Mouse (Mus musculus) liver, embryonic 14.5 days (tissue): Measurements from ENCODE around the gene Ank2. TPM values are rescaled to one million over a fixed set of nuclear protein-coding genes. Genes with fewer than 3 reads are reported as not detected.

Source experiments
- ATAC-seq: fragments of 200-750 bp; cut with Nextera tagmentation; 2 replicates; pipeline ENCODE4 v1.8.0; 2017; ENCODE audit warnings: moderate number of reproducible peaks, mild to moderate bottlenecking, moderate library complexity; ENCODE audit not compliant: insufficient read depth
- DNase-seq, 3 experiments: peaks; one replicate each; pipeline ENCODE4 v3.0.0-alpha.2; 2012 to 2013; ENCODE audit warnings: low read depth in 3 of 3, low spot score in 3 of 3
- H3K27ac ChIP-seq: fragments of 300-500 bp; sonication (generic); 2 replicates; pipeline ENCODE4 v1.5.1; 2014; ENCODE audit warnings: moderate library complexity, mild to moderate bottlenecking, control low read depth, inconsistent platforms
- H3K27me3 ChIP-seq: fragments of 300-500 bp; sonication (generic); 2 replicates; pipeline ENCODE4 v1.6.1; 2014; ENCODE audit warnings: mild to moderate bottlenecking, low read length, moderate library complexity; ENCODE audit not compliant: control insufficient read depth, insufficient read depth
- H3K36me3 ChIP-seq: fragments of 300-500 bp; sonication (generic); replicated peaks from 2 replicates; pipeline ENCODE4 v1.6.1; 2014; ENCODE audit warnings: low read depth; ENCODE audit not compliant: control insufficient read depth, insufficient read depth
- H3K4me1 ChIP-seq, 2 experiments: fragments of 200-500 bp in 1 of 2; fragments of 300-500 bp in 1 of 2; sonication (generic) in 1 of 2; replicated peaks; 2 replicates each; pipeline ENCODE4 v1.6.1; 2012 to 2014; ENCODE audit warnings: antibody characterized with exemption in 1 of 2, inconsistent platforms in 1 of 2, low read length in 1 of 2; ENCODE audit not compliant: control insufficient read depth in 2 of 2, insufficient read depth in 2 of 2
- H3K4me2 ChIP-seq: fragments of 300-500 bp; sonication (generic); 2 replicates; pipeline ENCODE4 v1.6.1; 2014; ENCODE audit warnings: low read depth, mild to moderate bottlenecking, control low read depth, moderate library complexity
- H3K4me3 ChIP-seq, 2 experiments: fragments of 200-500 bp in 1 of 2; fragments of 300-500 bp in 1 of 2; sonication (generic) in 1 of 2; 2 replicates each; pipeline ENCODE4 v1.5.1; 2012 to 2014; ENCODE audit warnings: low read depth in 2 of 2, low read length in 2 of 2, mild to moderate bottlenecking in 2 of 2, control low read depth in 1 of 2, inconsistent platforms in 1 of 2, moderate library complexity in 1 of 2; ENCODE audit not compliant: insufficient read depth in 1 of 2
- H3K9ac ChIP-seq: fragments of 300-500 bp; sonication (generic); replicated peaks from 2 replicates; pipeline ENCODE4 v1.6.1; 2014; ENCODE audit warnings: mild to moderate bottlenecking, control low read depth, moderate library complexity
- H3K9me3 ChIP-seq: fragments of 300-500 bp; sonication (generic); 2 replicates; pipeline ENCODE4 v1.6.1; 2016; ENCODE audit warnings: low read length, mixed read lengths; ENCODE audit not compliant: control insufficient read depth
- CTCF ChIP-seq: IDR thresholded peaks from 2 replicates; pipeline ENCODE4 v1.5.1; 2016; ENCODE audit warnings: antibody characterized with exemption, low read depth, control low read depth
- EP300 ChIP-seq: IDR thresholded peaks from 2 replicates; pipeline ENCODE4 v1.6.1; 2016; ENCODE audit warnings: antibody characterized with exemption, low read depth
- WGBS: fragments of 180-500 bp; shearing (Covaris S2); extraction: QIAGEN DNeasy Blood & Tissue Kit; methylation state at CpG from one replicate; pipeline ENCODE4 v1.1.7; 2014; ENCODE audit not compliant: insufficient replicate concordance; 5-methylcytosine and 5-hydroxymethylcytosine counted together
- polyA plus RNA-seq, 2 experiments: library from polyadenylated mRNA; depleted of rRNA in 1 of 2; stranded (reverse) in 1 of 2; unstranded in 1 of 2; fragments of >200 nt; fragmentation: Nextera tagmentation in 1 of 2; extraction: Ambion mirVana in 1 of 2; gene quantifications; 2 replicates each; pipeline versions ENCODE4 v1.2.1 to v1.2.3; 2012 to 2014

Ank2 gene
- polyA plus RNA-seq, 2 experiments = 4.8 to 5.2 TPM

DNA sequence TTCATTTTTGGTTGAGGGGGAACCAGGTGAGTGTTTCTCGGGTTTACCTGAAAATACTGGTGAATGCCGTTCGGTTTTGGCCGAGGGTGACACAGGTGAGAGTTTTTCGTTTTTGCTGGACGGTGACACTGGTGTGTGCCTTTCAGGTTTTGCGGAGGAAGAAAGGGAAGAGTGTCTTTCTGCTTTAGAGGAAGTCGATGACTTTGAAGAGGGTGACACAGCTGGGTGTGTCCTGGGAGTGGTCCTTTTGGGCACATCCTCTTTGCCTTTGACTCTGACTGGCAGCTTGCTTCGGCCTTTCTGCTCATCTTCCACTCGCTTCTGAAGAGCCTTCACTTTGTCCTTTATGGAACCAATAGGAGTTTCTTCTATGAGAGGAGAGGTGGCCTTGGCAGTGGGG, 552.6 kb downstream of the Ank2 start:
- Histone ChIP-seq H3K4me3 (no peak overlapping the region), H3K4me1 (no peaks in the 10 kb centered on the region), H3K27me3 (no peaks in the 10 kb centered on the region), H3K27ac (no peak overlapping the region), H3K9ac (no peak overlapping the region), H3K36me3 (no peaks in the 10 kb centered on the region), H3K9me3 (no peaks in the 10 kb centered on the region), H3K4me2 (no peak overlapping the region)
- DNase-seq (no peak), ATAC-seq (no peak)
- 72% methylated on average over 10 of the region's 10 CpGs for WGBS
- TF ChIP-seq EP300 (no peak), CTCF (no peak)

GRCm38 (mm10) chr3:126944838-126945237, 554.3 kb downstream of the Ank2 start:
- no peaks in the 10 kb centered on the region for H3K9me3 ChIP-seq
- TF ChIP-seq CTCF = no peak
- no peak for TF ChIP-seq EP300
- no peak overlapping the region for H3K4me2 ChIP-seq
- H3K27ac ChIP-seq = no peak overlapping the region
- no peak overlapping the region for H3K9ac ChIP-seq
- H3K4me1 ChIP-seq = no peaks in the 10 kb centered on the region
- no peaks in the 10 kb centered on the region for H3K36me3 ChIP-seq
- WGBS = 37% methylated on average over 4 of the region's 4 CpGs
- ATAC-seq (no peak), DNase-seq (no peak)
- no peaks in the 10 kb centered on the region for H3K27me3 ChIP-seq
- no peak overlapping the region for H3K4me3 ChIP-seq

GRCm38 (mm10) chr3:126944081-126944480, 555.1 kb downstream of the Ank2 start:
- no peak for TF ChIP-seq EP300
- TF ChIP-seq CTCF = no peak
- Histone ChIP-seq H3K4me2 (no peak overlapping the region), H3K4me3 (no peak overlapping the region), H3K27me3 (no peaks in the 10 kb centered on the region), H3K9me3 (no peaks in the 10 kb centered on the region), H3K4me1 (no peaks in the 10 kb centered on the region), H3K27ac (no peak overlapping the region), H3K36me3 (no peaks in the 10 kb centered on the region), H3K9ac (no peak overlapping the region)
- ATAC-seq = no peak
- no peak for DNase-seq
- 76% methylated on average over 11 of the region's 11 CpGs for WGBS

- Histone ChIP-seq H3K4me3 (no peak overlapping the region), H3K4me1 (no peaks in the 10 kb centered on the region), H3K27me3 (no peaks in the 10 kb centered on the region), H3K4me2 (no peak overlapping the region), H3K9ac (no peak overlapping the region), H3K27ac (no peak overlapping the region), H3K9me3 (no peaks in the 10 kb centered on the region), H3K36me3 (no peaks in the 10 kb centered on the region)
- TF ChIP-seq CTCF = no peak
- TF ChIP-seq EP300 = no peak
- WGBS = 55% methylated on average over 5 of the region's 5 CpGs
- DNase-seq = no peak
- ATAC-seq = no peak
Observed at GRCm38 (mm10) chr3:126940452-126940851, 558.7 kb downstream of the Ank2 start.

DNA sequence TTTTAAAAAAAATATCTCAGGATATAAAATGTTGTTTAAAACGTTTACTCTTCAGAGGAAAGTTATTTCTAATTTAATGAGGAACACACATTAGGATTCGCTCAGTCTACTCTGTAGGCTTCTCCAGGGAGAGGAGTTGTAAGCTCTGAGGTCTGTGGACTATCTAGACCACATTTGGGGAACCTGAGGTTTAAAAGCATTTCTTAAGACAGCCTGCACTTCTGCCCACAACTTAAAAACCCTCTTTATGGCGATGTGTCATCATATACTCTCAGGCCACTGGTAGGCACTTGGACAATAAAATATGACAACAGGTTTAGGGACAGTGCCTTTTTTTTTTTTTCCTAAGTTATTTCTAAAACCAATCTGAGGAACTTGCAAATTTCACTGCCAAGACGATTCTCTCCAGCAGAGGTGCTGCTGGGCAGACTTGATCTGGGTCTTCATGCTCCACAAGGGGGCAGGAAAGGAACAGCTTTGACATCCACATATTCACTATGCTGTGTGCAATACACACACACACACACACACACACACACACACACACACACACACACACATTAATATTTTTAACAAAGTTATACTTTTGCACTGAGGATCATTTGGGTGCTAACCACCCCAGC, 567.2 kb downstream of the Ank2 start:
- H3K27ac ChIP-seq = no peak overlapping the region
- 15% methylated on average over 4 of the region's 4 CpGs for WGBS
- no peaks in the 10 kb centered on the region for H3K36me3 ChIP-seq
- no peaks in the 10 kb centered on the region for H3K9me3 ChIP-seq
- no peak overlapping the region for H3K4me3 ChIP-seq
- no peak for ATAC-seq
- no peak overlapping the region for H3K9ac ChIP-seq
- no peak for TF ChIP-seq EP300
- TF ChIP-seq CTCF = peak; percentile 45
- peak in 1 of 3 experiments; percentile 10 for DNase-seq
- H3K27me3 ChIP-seq = no peaks in the 10 kb centered on the region
- no peaks in the 10 kb centered on the region for H3K4me1 ChIP-seq
- no peak overlapping the region for H3K4me2 ChIP-seq
